Mouse (Mus musculus) kidney, embryonic 14.5 days (tissue): ENCODE data around the gene Prkag1. TPM values are rescaled to one million over a fixed set of nuclear protein-coding genes. Genes with fewer than 3 reads are reported as not detected.

ENCODE experiments used
- ATAC-seq: fragments of 200-750 bp; cut with Nextera tagmentation; 2 replicates; pipeline ENCODE4 v1.8.0; 2017; ENCODE audit warnings: moderate number of reproducible peaks, mild to moderate bottlenecking, moderate TSS enrichment, moderate library complexity; ENCODE audit not compliant: low FRiP score, low TSS enrichment
- H3K27ac ChIP-seq: fragments of 300-500 bp; sonication (generic); 2 replicates; pipeline ENCODE4 v1.5.1; 2014; ENCODE audit warnings: low read depth, mild to moderate bottlenecking, low read length, moderate library complexity, mixed read lengths
- H3K27me3 ChIP-seq: fragments of 300-500 bp; sonication (generic); 2 replicates; pipeline ENCODE4 v1.6.1; 2014; ENCODE audit warnings: mild to moderate bottlenecking, low read length; ENCODE audit not compliant: control insufficient read depth, insufficient read depth
- H3K36me3 ChIP-seq: fragments of 300-500 bp; sonication (generic); 2 replicates; pipeline ENCODE4 v1.6.1; 2014; ENCODE audit warnings: low read length, mixed read lengths; ENCODE audit not compliant: control insufficient read depth, insufficient read depth
- H3K4me1 ChIP-seq: fragments of 300-500 bp; sonication (generic); 2 replicates; pipeline ENCODE4 v1.6.1; 2014; ENCODE audit warnings: low read length, mixed read lengths; ENCODE audit not compliant: control insufficient read depth, insufficient read depth
- H3K4me2 ChIP-seq: fragments of 300-500 bp; sonication (generic); replicated peaks from 2 replicates; pipeline ENCODE4 v1.6.1; 2014; ENCODE audit warnings: low read depth, mild to moderate bottlenecking, low read length
- H3K4me3 ChIP-seq: fragments of 300-500 bp; sonication (generic); 2 replicates; pipeline ENCODE4 v1.5.1; 2014; ENCODE audit warnings: mild to moderate bottlenecking, low read length
- H3K9ac ChIP-seq: fragments of 300-500 bp; sonication (generic); 2 replicates; pipeline ENCODE4 v1.6.1; 2014; ENCODE audit warnings: low read depth, mild to moderate bottlenecking, low read length, moderate library complexity
- H3K9me3 ChIP-seq: fragments of 300-500 bp; sonication (generic); 2 replicates; pipeline ENCODE4 v1.6.1; 2016; ENCODE audit warnings: low read length; ENCODE audit not compliant: control insufficient read depth
- WGBS: fragments of 180-500 bp; shearing (Covaris S2); extraction: QIAGEN DNeasy Blood & Tissue Kit; methylation state at CpG from one replicate; pipeline ENCODE4 v1.1.7; 2014; 5-methylcytosine and 5-hydroxymethylcytosine counted together
- polyA plus RNA-seq: library from polyadenylated mRNA; unstranded; fragments of >200 nt; fragmentation: Nextera tagmentation; extraction: Ambion mirVana; gene quantifications from 2 replicates; pipeline ENCODE4 v1.2.1, GENCODE M21; 2014

The Prkag1 gene
- polyA plus RNA-seq, 1 experiment from 2014 or later, result 83.7 TPM

DNA sequence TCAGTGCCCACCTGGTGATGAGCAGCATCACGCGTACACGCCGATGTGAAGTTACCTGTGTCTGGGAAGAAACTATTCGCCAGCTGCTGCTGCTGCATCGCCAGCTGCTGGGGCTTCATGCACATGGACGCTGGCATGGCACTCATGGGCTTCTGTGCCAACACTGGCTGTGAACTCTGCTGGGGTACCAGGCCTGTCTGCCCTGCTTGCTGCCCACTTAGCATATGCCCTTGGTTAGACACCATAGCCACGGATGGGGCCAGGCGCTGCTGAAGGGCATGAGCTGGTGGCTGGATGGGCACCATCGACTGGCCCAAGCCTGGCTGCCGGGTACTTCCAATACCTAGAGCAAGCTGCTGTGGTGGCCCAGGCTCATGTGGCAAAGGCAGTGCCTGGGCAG, 17.8 kb upstream of the Prkag1 start:
- Histone ChIP-seq H3K4me3 (no peak overlapping the region), H3K27me3 (no peaks in the 10 kb centered on the region), H3K9me3 (no peaks in the 10 kb centered on the region), H3K9ac (no peak overlapping the region), H3K27ac (no peak overlapping the region), H3K4me2 (no peak overlapping the region), H3K36me3 (peaks cover 100% of the 10 kb centered on the region), H3K4me1 (no peaks in the 10 kb centered on the region)
- WGBS, result 96% methylated on average over 11 of the region's 11 CpGs
- ATAC-seq, result no peak

DNA sequence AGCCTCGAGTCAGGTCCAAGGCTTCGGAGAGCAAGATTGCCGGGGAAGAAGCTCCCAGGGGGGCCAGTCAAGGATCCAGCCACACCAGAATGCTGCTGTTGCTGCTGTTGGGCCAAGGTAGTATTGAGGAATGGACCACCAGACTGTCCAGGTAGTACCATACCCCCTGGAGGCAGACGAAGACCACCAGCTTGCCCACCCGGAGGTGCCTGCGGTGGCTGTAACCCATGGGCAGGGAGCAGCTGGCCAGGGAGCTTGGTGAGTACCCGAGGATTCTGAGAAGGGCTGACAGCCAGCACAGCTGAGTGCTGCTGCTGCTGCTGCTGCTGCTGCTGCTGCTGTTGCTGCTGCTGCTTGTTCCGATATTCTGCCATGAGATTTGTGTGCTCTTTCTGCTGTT, 14.8 kb upstream of the Prkag1 start:
- 92% methylated on average over 8 of the region's 8 CpGs for WGBS
- H3K4me1 ChIP-seq, result no peaks in the 10 kb centered on the region
- peaks cover 100% of the 10 kb centered on the region for H3K36me3 ChIP-seq
- ATAC-seq, result no peak
- no peaks in the 10 kb centered on the region for H3K27me3 ChIP-seq
- H3K4me3 ChIP-seq, result no peak overlapping the region
- no peaks in the 10 kb centered on the region for H3K9me3 ChIP-seq
- no peak overlapping the region for H3K4me2 ChIP-seq
- H3K9ac ChIP-seq, result no peak overlapping the region
- no peak overlapping the region for H3K27ac ChIP-seq

DNA sequence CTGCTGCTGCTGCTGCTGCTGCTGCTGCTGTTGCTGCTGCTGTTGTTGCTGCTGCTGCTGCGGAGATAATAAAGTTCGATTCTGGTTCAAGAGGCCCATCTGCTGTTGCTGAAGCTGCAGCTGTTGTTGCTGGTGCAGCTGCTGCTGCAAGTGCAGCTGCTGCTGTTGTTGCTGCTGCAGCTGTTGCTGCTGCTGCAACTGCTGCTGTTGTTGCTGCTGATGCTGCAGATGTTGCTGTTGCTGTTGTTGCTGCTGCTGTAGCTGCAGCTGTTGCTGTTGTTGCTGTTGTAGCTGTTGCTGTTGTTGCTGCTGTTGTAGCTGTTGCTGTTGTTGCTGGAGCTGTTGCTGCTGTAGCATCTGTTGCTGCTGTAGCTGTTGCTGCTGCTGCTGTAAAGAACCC, 13.8 kb upstream of the Prkag1 start:
- H3K4me3 ChIP-seq, result no peak overlapping the region

DNA sequence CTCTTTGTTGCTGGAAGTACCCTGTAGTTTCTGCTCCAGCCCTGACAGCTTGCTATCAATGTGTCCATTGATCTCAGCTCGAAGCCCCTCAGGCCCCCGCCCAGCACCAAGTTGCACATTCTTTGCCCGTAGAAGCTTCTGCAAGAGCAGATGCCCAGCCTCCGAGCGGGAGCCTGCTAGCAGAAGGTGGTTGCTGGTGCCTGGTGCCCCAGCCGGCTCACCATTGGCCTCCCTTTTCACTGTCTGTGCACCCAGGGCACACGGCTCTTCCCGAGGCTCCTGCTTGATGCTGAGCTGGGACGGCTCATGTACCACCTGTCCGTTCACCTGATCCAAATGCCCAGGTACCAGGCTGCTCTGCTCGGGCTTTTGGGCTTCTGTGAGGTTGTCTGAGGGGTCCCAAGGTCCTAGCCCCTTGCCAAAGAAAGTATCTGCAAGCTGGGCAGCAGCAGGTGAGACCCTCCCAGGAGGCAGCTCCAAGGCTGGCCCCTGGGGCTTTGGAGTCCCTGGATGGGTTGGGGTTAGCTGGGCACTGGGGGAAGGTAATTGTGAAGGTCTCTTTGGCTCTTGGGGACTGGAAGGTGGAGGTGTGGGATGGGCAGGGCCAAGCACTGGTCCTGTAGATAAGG, 12.4 kb upstream of the Prkag1 start:
- Histone ChIP-seq H3K27me3 (no peaks in the 10 kb centered on the region), H3K4me2 (no peak overlapping the region), H3K9ac (no peak overlapping the region), H3K36me3 (peaks cover 100% of the 10 kb centered on the region), H3K4me3 (no peak overlapping the region), H3K9me3 (no peaks in the 10 kb centered on the region), H3K4me1 (no peaks in the 10 kb centered on the region), H3K27ac (no peak overlapping the region)
- WGBS, result 95% methylated on average over 11 of the region's 11 CpGs
- ATAC-seq, result no peak

More for the DNA sequence above, 13.8 kb upstream of the Prkag1 start:
- no peaks in the 10 kb centered on the region for H3K9me3 ChIP-seq
- no peak overlapping the region for H3K27ac ChIP-seq
- ATAC-seq, result no peak
- H3K36me3 ChIP-seq, result peaks cover 100% of the 10 kb centered on the region
- no peaks in the 10 kb centered on the region for H3K27me3 ChIP-seq
- H3K9ac ChIP-seq, result no peak overlapping the region
- 91% methylated on average over 2 of the region's 2 CpGs for WGBS
- H3K4me2 ChIP-seq, result no peak overlapping the region
- no peaks in the 10 kb centered on the region for H3K4me1 ChIP-seq

DNA sequence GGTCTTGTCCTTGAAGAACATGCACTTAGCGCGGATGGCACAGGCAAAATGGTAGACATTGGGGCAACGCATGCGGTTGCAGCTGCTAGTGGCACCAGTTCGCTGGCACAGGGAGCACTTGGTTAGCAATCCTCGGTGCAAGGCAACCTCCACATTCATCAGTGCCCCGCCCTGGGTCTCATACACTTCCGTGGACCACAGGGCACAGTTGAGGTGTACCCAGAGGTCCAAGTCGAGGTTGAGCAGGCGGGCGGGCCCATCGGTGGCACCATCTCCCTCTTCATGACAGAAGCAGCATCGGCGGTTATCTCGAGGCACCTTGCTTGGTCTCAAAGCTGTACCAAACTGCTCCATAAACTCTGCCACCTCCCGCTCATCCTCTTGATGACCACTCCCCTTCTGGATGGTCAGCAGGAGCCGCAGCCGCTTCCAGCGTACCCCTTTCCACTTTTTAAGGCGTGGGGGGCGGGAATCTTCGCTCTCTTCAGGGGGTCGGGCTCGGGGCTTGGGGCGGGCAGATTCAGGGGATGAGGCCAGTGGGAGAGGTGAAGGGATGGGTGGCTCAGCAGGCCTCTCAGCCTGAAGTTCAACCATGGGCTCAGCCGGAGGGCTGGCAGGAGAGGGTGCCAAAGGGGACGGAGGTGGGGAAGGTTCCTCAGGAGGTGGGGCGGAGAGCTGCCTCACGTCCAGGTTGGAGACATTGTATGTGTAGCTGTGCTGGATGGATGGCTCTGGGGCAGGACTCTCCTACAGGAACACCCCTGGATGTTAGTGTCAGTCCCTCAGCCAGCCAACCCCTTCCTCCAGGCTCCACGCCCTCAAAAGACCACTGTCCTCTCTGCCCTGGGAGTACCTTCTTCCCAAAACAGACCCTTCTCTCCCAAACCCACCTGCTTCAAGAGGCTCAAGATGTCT, 8.6 kb upstream of the Prkag1 start:
- H3K4me1 ChIP-seq, result no peaks in the 10 kb centered on the region
- WGBS, result 95% methylated on average over 30 of the region's 30 CpGs
- H3K36me3 ChIP-seq, result peaks cover 100% of the 10 kb centered on the region
- H3K27ac ChIP-seq, result no peak overlapping the region
- no peak for ATAC-seq
- H3K9ac ChIP-seq, result no peak overlapping the region
- H3K27me3 ChIP-seq, result no peaks in the 10 kb centered on the region
- no peak overlapping the region for H3K4me2 ChIP-seq
- H3K9me3 ChIP-seq, result no peaks in the 10 kb centered on the region
- no peak overlapping the region for H3K4me3 ChIP-seq

DNA sequence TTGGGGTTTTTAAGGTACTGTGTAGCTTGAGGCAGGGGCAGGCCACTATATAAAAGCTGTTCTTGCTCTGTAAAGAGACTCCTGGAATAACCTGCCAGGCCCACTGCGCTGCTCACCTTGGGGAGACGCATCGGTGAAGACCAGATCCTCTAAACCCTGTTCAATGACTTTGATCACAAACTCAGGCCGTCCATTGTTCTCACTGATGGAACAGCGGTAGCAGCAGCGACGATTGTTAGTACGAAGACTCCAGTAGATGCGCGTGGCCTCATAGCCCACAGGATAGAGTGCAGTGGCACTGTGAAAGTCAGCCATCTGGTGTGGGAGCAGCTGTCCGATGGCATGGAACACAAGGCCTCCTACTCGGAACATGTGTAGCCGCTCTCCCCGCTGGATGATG, 7.8 kb upstream of the Prkag1 start:
- H3K9ac ChIP-seq, result no peak overlapping the region
- H3K9me3 ChIP-seq, result no peaks in the 10 kb centered on the region
- H3K36me3 ChIP-seq, result peaks cover 100% of the 10 kb centered on the region
- no peaks in the 10 kb centered on the region for H3K4me1 ChIP-seq
- H3K27ac ChIP-seq, result no peak overlapping the region
- H3K4me3 ChIP-seq, result no peak overlapping the region
- no peaks in the 10 kb centered on the region for H3K27me3 ChIP-seq
- no peak overlapping the region for H3K4me2 ChIP-seq
- ATAC-seq, result no peak
- WGBS, result 93% methylated on average over 14 of the region's 14 CpGs

DNA sequence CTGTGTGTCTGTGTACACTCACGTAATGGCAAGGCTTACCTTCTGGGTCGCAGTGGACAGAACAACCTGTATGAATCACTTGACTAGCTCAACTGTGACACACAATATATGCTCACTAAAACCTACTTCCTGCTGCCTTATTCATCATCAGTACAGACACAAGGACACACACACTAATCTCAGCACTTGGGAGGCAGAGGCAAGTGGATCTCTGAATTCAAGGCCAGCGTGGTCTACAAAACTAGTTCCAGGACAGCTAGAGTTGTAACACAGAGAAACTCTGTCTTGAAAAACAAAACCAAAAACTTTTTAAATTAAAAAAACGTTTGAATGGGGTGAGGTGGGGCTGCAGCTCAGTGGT, 6.4 kb upstream of the Prkag1 start:
- H3K9me3 ChIP-seq, result no peaks in the 10 kb centered on the region
- no peak overlapping the region for H3K4me2 ChIP-seq
- peaks cover 97% of the 10 kb centered on the region for H3K36me3 ChIP-seq
- H3K4me1 ChIP-seq, result no peaks in the 10 kb centered on the region
- no peak for ATAC-seq
- WGBS, result 78% methylated on average over 4 of the region's 4 CpGs
- no peak overlapping the region for H3K9ac ChIP-seq
- H3K27me3 ChIP-seq, result no peaks in the 10 kb centered on the region
- no peak overlapping the region for H3K4me3 ChIP-seq
- no peak overlapping the region for H3K27ac ChIP-seq

DNA sequence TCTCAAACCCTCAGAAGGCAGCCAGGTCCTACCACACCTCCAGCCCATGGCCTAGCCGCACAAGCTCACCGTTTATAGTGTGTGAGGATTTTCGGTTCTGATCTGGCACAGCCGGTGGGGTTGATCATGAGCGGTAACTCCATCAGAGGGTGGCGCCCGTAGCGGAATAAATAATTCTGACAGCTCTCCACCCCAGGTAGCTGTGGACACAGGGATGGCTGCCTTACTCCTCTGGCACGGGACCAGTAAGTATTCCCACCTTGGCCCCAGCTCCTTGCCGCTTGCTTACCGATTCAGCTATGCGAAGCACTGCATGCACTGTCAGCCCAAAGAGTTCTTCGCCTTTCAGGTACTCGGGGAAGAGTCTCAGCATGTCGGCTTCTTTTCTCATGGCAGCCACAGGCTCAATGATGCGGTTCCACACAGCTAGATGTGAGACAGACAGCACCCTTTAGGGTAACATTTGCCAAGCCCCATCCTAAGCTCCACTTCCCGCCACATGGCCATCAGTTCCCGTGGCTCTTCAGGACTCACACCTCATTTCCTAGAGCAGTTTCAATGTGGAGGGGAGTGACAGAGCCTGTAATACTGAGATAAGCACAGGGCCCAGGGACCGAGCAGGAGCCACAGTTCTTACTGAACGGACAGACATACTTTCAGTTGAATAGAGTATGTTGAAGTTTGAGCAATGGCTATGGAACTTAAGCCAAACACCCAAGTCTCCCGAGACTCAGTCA, 5.9 kb upstream of the Prkag1 start:
- H3K4me3 ChIP-seq, result no peak overlapping the region
- ATAC-seq, result no peak
- peaks cover 92% of the 10 kb centered on the region for H3K36me3 ChIP-seq
- H3K4me1 ChIP-seq, result no peaks in the 10 kb centered on the region
- H3K4me2 ChIP-seq, result no peak overlapping the region
- no peak overlapping the region for H3K27ac ChIP-seq
- no peak overlapping the region for H3K9ac ChIP-seq
- H3K27me3 ChIP-seq, result no peaks in the 10 kb centered on the region
- H3K9me3 ChIP-seq, result no peaks in the 10 kb centered on the region
- 92% methylated on average over 21 of the region's 21 CpGs for WGBS

DNA sequence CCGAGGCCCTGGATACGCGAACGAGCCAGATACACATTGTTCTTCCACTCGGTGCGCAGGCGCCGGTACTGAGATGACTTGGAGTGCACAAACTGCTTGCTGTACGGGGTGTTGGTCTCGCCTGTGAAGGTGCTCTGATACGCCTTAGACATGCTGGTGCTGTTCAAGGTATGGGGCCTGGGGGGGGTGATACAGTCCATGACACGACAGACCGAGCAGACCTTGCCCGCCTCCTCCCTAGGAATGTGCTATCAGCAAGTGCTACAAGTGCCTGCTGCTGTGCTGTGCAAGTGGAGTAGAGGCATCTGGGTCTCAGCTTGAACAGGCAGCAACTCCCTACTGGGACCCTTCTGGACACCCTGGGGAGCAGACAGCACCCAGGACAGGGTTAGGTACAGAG, 4.0 kb upstream of the Prkag1 start:
- Histone ChIP-seq H3K4me2 (no peak overlapping the region), H3K27me3 (no peaks in the 10 kb centered on the region), H3K4me1 (no peaks in the 10 kb centered on the region), H3K36me3 (peaks cover 73% of the 10 kb centered on the region), H3K27ac (no peak overlapping the region), H3K4me3 (no peak overlapping the region), H3K9ac (no peak overlapping the region), H3K9me3 (no peaks in the 10 kb centered on the region)
- no peak for ATAC-seq
- 91% methylated on average over 14 of the region's 14 CpGs for WGBS
